Mouse (Mus musculus): ENCODE data around the gene Lpar5. TPM values are rescaled to one million over a fixed set of nuclear protein-coding genes. Genes with fewer than 3 reads are reported as not detected.
A peak's percentile ranks its signal among the peaks of the same experiment; 100 is the strongest.

The Lpar5 gene
- total RNA-seq, 1 experiment from 2014 or later = 1.6 TPM

DNA sequence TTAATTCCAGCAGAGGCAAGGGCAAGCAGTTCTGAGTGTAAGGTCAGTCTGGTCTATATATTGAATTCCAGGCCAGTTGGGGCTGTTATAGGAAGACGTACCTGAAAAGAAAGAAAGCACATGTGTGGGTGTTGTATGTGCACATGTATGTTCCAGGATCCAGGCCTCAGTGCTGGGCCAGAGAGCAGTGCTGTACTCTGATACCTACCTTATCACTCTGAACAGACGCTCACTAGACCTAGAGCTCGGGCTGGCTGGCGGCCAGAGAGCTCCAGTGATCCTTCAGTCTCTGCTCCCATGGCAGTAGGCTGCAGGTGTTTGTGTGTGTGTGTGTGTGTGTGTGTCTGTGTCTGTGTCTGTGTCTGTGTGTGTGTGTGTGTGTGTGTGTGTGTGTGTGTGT lies 36.5 kb downstream of the Lpar5 start:
- no peak for ATAC-seq (ENCODE audit: extremely low read depth, insufficient number of reproducible peaks, low FRiP score, poor library complexity, severe bottlenecking)

GRCm38 (mm10) chr6:125107705-125108104 lies 40.0 kb downstream of the Lpar5 start:
- ATAC-seq (ENCODE audit: extremely low read depth, insufficient number of reproducible peaks, low FRiP score, poor library complexity, severe bottlenecking) = no peak

GRCm38 (mm10) chr6:125109371-125109770 lies 41.7 kb downstream of the Lpar5 start:
- no peak for ATAC-seq (ENCODE audit: extremely low read depth, insufficient number of reproducible peaks, low FRiP score, poor library complexity, severe bottlenecking)

- ATAC-seq (ENCODE audit: extremely low read depth, insufficient number of reproducible peaks, low FRiP score, poor library complexity, severe bottlenecking) = no peak
Measured at GRCm38 (mm10) chr6:125110927-125111326, 43.2 kb downstream of the Lpar5 start.

- peak; percentile 51; the same call in 1 of the 2 replicates for ATAC-seq (ENCODE audit: extremely low read depth, insufficient number of reproducible peaks, low FRiP score, poor library complexity, severe bottlenecking)
Measured at GRCm38 (mm10) chr6:125112553-125112952, 44.8 kb downstream of the Lpar5 start.

DNA sequence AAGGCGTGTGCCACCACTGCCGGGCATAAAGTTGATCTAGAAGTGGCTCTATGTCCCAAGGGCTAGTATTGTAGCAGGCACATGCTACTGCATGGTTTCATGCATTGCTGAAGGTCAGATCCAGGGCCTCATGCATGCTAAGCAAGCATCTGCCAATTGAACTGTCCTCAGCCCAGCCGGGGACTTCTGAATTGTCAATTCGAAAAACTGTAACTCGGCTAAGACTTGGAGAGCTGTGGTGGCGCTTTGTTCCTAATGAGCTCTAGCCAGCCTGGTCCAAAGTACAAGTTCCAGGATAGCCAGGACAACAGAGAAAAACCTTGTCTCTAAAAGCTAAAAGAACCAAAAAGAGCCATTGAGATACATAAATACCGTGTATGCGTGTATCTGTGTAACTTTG lies 51.7 kb downstream of the Lpar5 start:
- no peak for ATAC-seq (ENCODE audit: extremely low read depth, insufficient number of reproducible peaks, low FRiP score, poor library complexity, severe bottlenecking)

DNA sequence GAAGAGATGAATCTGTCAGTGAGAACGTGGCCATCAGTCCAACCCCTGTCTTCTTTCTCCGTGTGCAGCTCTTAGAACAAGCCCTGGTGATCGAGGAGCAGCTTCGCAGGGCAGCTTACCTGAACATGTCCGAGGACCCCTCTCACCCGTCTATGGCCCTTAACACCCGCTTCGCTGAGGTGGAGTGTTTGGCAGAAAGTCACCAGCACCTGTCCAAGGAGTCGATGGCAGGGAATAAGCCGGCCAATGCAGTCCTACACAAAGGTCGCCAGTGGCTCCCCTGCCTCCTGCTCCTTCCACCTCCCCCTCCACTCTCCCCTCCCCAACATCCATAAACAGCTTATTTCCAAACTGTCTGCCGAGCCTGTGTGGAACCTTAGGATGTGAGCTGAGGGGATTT lies 61.0 kb downstream of the Lpar5 start:
- ATAC-seq (ENCODE audit: extremely low read depth, insufficient number of reproducible peaks, low FRiP score, poor library complexity, severe bottlenecking) = no peak

GRCm38 (mm10) chr6:125129710-125130402 lies 62.1 kb downstream of the Lpar5 start:
- ATAC-seq (ENCODE audit: extremely low read depth, insufficient number of reproducible peaks, low FRiP score, poor library complexity, severe bottlenecking) = no peak

DNA sequence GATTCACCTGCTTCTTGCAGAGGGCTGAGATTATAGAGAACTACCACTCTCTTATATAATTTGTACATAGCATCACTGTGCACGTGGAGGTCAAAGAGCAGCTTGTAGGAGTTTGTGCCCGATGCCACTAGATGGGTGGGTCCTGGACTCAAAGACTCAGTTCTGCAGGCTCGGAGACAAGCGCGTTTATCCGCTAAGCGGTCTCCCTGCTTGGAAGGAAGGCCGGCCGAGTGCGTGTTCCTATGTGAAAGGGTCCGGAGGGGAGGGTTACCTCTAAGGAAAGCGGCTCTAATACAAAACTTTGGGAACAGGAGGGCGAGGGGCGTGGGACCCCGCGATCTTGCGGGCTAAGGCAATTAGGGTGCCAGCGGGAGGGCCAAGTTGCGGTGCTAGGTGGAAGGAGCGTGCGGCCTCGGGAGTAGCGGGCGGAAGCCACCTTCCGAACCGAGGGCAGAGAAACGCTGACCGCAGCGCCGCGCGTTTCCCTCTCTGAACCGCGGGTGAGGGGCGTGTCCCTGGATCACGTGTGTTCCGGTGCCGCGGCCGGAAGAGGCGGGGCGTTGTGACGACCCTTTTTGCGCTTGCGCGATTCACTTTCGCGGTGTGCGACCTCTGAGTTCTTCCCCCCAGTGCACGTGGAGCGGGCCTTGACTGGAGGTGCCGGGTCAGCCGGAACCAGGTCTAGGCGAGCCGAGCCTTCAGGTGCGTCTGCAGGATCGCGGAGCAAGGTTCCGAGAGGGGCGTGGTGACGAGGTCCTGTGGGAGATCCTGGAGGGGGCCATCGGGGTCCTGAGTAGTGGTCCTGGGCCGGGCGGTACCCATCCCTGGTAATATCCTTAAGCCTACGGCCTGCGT lies 63.8 kb downstream of the Lpar5 start, which contains the start of gene Nop2:
Nop2 (plus strand) TSS at position 608 of the 855 bp plus-strand sequence.
- peak; percentile 92 for ATAC-seq (ENCODE audit: extremely low read depth, insufficient number of reproducible peaks, low FRiP score, poor library complexity, severe bottlenecking)

Other genes with a start within 250 kb of the Lpar5 start
- gene Usp5, start 238.4 kb upstream of the Lpar5 start, total RNA-seq (2017) = 35.1 and 50.1 TPM in 2 replicates
- 1.4 and 3.0 TPM in 2 replicates for gene Cdca3, start 238.4 kb upstream of the Lpar5 start, total RNA-seq (2017)
- gene Gnb3, start 227.6 kb upstream of the Lpar5 start, total RNA-seq (2017) = 0.70 TPM in 1 of 2 replicates, not detected in the other
- not detected in 2 replicates for gene P3h3, start 210.2 kb upstream of the Lpar5 start, total RNA-seq (2017)
- not detected in 2 replicates for gene Gpr162, start 203.9 kb upstream of the Lpar5 start, total RNA-seq (2017)
- 6.8 and 7.1 TPM in 2 replicates for gene Cd4, start 179.7 kb upstream of the Lpar5 start, total RNA-seq (2017)
- 0.25 and 0.70 TPM in 2 replicates for gene Lag3, start 156.2 kb upstream of the Lpar5 start, total RNA-seq (2017)
- gene Ptms, start 147.8 kb upstream of the Lpar5 start, total RNA-seq (2017) = 94.0 and 109 TPM in 2 replicates
- 56.3 and 57.7 TPM in 2 replicates for gene Mlf2, start 136.5 kb upstream of the Lpar5 start, total RNA-seq (2017)
- gene Cops7a, start 102.4 kb upstream of the Lpar5 start, total RNA-seq (2017) = 19.1 and 23.7 TPM in 2 replicates
- not detected in 2 replicates for gene Pianp, start 71.2 kb upstream of the Lpar5 start, total RNA-seq (2017)
- gene Zfp384, start 58.8 kb upstream of the Lpar5 start, total RNA-seq (2017) = 45.1 and 58.1 TPM in 2 replicates
- 136 and 143 TPM in 2 replicates for gene Ing4, start 28.2 kb upstream of the Lpar5 start, total RNA-seq (2017)
- 26.8 and 32.7 TPM in 2 replicates for gene Acrbp, start 18.2 kb upstream of the Lpar5 start, total RNA-seq (2017)
- gene Chd4, start 28.1 kb downstream of the Lpar5 start, total RNA-seq (2017) = 363 and 367 TPM in 2 replicates
- 26.8 and 26.9 TPM in 2 replicates for gene Nop2, start 64.0 kb downstream of the Lpar5 start, total RNA-seq (2017)
- 36.6 and 37.5 TPM in 2 replicates for gene Iffo1, start 77.3 kb downstream of the Lpar5 start, total RNA-seq (2017)
- 562 and 577 TPM in 2 replicates for gene Gapdh, start 98.5 kb downstream of the Lpar5 start, total RNA-seq (2017)
- gene Ncapd2, start 123.8 kb downstream of the Lpar5 start, total RNA-seq (2017) = 42.5 and 66.2 TPM in 2 replicates
- 23.8 and 25.4 TPM in 2 replicates for gene Mrpl51, start 123.9 kb downstream of the Lpar5 start, total RNA-seq (2017)
- 56.0 and 57.8 TPM in 2 replicates for gene Vamp1, start 147.6 kb downstream of the Lpar5 start, total RNA-seq (2017)
- gene Tapbpl, start 163.9 kb downstream of the Lpar5 start, total RNA-seq (2017) = 22.1 and 24.0 TPM in 2 replicates
- 23.3 and 25.0 TPM in 2 replicates for gene Cd27, start 169.1 kb downstream of the Lpar5 start, total RNA-seq (2017)
- gene Tuba3a, start 218.1 kb downstream of the Lpar5 start, total RNA-seq (2017) = 0.23 TPM in 1 of 2 replicates, not detected in the other
- gene Ltbr, start 246.0 kb downstream of the Lpar5 start, total RNA-seq (2017) = 43.7 and 45.6 TPM in 2 replicates

All from neutrophil, adult 5-6 weeks (primary cell).